Mouse (Mus musculus): ENCODE measurements around the gene Cst7.
A peak's percentile ranks its signal among the peaks of the same experiment; 100 is the strongest.
"Not testable (repeated sequence)": the region's sequence is repeated elsewhere in the genome, so short reads cannot be mapped to it uniquely, and the experiment has no call there.

Cst7 gene

DNA sequence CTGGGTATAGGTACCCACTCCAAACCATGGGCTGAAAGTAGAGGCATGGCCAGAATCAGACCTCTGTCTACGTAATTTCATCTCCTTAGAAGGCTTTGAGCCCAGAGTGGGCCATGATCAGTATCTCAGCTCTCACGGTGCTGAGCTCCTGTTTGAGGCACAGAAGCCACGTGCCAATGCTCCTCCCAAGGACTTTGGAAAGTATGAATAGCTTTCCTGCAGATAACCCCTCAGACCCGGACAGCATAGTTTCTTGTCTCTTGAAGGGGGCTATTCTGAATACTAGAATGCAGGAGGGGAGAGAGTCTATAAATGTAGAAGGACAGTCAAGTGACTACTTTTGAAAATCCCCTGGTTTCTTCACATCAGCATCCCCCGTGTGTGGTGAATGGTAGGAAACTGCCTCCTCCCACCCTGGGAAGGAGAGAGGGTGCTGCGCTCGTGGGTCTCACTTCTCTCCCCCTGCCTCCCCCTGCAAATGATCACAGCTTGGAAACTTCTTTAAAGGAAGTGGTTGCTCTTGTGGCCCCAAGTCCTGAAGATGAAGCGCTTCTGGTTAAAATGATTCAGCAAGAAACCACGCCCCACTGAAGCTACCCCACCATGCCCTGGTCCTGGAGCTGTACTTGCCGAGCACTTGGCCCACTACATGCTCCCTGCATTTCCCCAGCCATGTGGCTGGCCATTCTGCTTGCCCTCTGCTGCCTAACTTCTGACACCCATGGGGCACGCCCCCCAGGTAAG is at the start of gene Cst7:
Gene Cst7 (plus strand): TSS at position 569 of the 744 bp plus-strand sequence.
- DNase-seq (ENCODE audit: extremely low read depth, insufficient read length, low spot score), result no peak

- DNase-seq (ENCODE audit: extremely low read depth, insufficient read length, low spot score), result peak; percentile 11
Measured at GRCm38 (mm10) chr2:150525703-150526207, 44.5 kb upstream of the Cst7 start.

- DNase-seq (ENCODE audit: extremely low read depth, insufficient read length, low spot score), result not testable (repeated sequence)
Measured at GRCm38 (mm10) chr2:150549576-150549975, 20.6 kb upstream of the Cst7 start.

DNA sequence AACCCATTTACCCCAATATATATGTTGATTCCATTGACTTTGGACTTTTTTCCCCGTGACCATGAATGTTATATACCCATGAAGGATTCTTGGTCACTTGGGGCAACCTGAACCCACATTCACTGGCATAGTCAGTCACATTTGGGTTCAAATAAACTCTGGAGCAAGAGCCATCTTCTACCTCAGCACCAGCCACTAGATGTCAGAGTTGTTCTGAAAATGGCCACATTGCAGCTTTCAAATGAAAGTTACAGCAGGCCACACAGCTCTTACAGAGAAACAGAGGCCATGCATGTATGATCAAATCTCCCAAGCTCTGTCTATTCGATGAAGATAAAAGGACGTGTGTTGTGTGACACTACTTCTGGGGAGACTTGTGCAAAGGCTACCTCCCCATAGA is 11.6 kb upstream of the Cst7 start:
- DNase-seq (ENCODE audit: extremely low read depth, insufficient read length, low spot score), result no peak

DNA sequence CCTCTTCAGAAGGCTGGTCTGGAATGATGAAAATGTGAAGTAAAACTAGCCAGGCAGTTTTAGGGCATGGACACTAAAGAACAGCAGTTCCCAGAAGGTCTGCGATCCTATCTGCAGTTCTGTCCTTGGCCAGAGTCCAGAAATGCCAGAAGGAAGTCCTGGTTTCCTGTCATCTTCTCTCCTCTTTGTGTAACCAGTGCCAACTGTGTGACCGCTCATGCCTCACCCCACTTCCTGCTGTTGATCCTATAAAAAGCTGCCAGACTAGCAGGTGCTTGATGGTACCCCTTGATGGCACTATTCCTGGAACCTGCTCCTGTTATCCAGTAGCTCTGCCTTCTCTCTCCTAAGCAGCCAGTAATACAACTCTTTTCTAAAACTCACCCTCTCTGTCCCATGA is 3.2 kb upstream of the Cst7 start:
- no peak for DNase-seq (ENCODE audit: extremely low read depth, insufficient read length, low spot score)

DNA sequence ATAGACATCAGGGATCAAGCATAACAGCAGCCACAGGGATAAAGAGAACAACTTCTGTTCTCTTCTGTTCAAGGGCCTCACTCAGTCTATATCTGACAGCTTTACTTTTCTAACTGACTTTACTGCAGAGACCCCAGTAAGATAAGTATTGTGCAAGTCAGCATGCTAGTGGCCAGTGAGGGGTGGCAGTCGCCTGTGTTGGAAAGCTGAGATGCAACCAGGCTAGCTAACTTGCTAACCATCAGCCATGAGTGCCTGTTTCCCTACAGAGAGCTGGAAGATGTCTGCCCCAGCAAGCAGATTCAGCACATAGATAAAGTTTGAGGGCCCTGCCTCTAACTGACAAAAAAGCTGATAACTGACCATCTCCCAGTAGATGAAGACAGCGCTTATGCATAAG is 546 bp downstream of the Cst7 start:
- no peak for DNase-seq (ENCODE audit: extremely low read depth, insufficient read length, low spot score)

DNA sequence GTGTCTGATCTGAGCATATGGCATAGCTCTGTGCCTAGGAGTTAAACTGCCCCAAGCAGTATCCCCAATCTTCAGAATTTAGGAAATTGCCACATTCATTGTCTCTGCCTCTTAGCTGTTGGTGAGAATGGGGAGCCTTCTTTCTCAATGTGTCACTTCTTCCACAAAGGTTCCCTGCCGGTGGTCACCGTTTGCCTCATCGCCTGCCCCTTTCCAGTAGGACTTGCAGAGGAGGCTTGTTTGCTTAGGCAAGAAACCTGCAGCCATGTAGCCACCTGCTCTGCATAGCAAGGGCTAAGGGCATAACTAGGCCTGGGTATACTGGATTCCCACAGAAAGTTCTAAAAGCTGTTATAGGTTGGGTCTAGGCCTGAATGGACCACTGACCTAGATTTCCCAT is 2.2 kb downstream of the Cst7 start:
- DNase-seq (ENCODE audit: extremely low read depth, insufficient read length, low spot score), result no peak

DNA sequence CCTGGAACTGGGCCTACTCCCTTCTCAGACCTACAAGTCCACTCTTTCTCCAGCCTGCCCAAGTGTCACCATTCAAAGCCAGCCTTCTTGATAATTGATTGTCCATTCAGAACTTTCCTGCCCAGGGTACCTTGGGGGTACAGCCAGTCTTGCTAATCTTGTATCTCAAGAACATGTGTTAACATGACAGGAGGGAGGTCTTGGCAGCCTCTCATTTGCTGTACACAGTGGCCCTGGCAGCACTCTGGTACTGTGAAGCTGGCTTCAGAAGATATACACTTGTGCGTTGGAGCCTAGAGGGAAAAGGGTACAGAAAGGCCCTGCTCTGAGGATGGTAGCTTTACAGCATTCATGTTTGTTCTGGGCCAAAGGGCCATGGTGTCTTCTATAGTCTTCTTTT is 6.0 kb downstream of the Cst7 start:
- no peak for DNase-seq (ENCODE audit: extremely low read depth, insufficient read length, low spot score)

- no peak for DNase-seq (ENCODE audit: extremely low read depth, insufficient read length, low spot score)
Measured at GRCm38 (mm10) chr2:150578603-150579002, 8.4 kb downstream of the Cst7 start.

GRCm38 (mm10) chr2:150579628-150580027 is 9.4 kb downstream of the Cst7 start:
- no peak for DNase-seq (ENCODE audit: extremely low read depth, insufficient read length, low spot score)

DNA sequence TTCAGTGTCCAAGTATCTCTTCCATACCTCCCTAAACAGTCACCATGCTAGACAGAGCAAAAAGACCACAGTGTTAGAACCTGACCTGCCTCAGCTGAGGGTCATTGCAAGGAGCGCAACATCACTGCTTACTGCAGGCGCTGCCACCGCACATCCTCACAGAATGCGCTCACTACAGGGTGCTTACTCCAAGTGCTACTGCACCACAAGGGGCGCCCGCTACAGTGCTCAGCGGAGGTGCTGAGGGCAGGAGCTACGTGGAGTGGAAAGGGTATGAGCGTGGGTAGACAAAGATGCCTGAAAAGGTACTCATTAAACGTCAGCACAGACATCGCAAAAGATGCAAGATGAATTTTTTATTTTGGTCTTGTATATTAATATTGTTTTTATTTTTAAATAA is 18.9 kb downstream of the Cst7 start:
- no peak for DNase-seq (ENCODE audit: extremely low read depth, insufficient read length, low spot score)

DNA sequence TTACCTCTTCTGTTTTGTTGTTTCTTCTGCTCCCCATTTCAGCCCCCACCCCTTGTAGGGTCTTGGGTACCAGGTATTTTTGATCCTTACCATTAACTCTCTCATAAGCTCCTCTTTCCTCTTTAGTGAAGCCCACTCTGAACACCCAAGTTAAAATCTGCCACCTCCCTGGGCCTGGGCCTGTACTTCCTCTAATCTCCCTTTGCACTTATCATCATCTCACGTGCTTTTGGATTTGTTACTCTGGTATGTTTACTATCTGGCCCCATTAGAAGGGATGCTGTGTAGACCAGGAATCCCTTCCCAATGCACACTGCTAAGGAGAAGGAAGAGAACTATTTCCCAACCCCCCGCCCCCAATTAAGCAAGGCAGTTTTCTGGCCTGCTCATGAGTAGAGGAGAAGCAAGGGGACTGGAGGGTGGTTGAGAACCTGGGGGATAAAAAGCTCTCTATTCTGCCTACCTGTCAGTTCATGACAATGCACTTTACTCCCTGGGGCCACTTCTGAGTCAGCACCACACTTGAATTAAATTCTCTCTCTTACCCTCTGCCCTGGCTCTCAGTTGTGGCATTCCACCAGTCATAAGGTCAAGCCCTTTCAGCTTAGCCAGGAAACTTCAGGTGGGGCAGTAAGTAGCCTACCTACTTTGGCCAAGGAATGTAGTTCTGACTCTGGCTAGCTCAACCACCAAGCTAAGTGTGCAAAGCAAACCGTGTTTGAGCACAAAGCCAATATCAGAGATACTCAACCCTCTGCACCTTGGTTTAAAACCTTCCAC is 25.4 kb downstream of the Cst7 start:
- DNase-seq (ENCODE audit: extremely low read depth, insufficient read length, low spot score), result no peak

- no peak for DNase-seq (ENCODE audit: extremely low read depth, insufficient read length, low spot score)
Measured at GRCm38 (mm10) chr2:150600263-150600662, 30.0 kb downstream of the Cst7 start.

- no peak for DNase-seq (ENCODE audit: extremely low read depth, insufficient read length, low spot score)
Measured at GRCm38 (mm10) chr2:150602166-150602565, 32.0 kb downstream of the Cst7 start.

GRCm38 (mm10) chr2:150604802-150605201 is 34.6 kb downstream of the Cst7 start:
- no peak for DNase-seq (ENCODE audit: extremely low read depth, insufficient read length, low spot score)

- DNase-seq (ENCODE audit: extremely low read depth, insufficient read length, low spot score), result no peak
Measured at GRCm38 (mm10) chr2:150607086-150607485, 36.9 kb downstream of the Cst7 start.

- DNase-seq (ENCODE audit: extremely low read depth, insufficient read length, low spot score), result peak; percentile 90
Measured at GRCm38 (mm10) chr2:150608087-150608799, 38.0 kb downstream of the Cst7 start, which contains the start of gene Apmap. Gene Apmap, minus strand, starts transcription at chr2:150608567.

DNA sequence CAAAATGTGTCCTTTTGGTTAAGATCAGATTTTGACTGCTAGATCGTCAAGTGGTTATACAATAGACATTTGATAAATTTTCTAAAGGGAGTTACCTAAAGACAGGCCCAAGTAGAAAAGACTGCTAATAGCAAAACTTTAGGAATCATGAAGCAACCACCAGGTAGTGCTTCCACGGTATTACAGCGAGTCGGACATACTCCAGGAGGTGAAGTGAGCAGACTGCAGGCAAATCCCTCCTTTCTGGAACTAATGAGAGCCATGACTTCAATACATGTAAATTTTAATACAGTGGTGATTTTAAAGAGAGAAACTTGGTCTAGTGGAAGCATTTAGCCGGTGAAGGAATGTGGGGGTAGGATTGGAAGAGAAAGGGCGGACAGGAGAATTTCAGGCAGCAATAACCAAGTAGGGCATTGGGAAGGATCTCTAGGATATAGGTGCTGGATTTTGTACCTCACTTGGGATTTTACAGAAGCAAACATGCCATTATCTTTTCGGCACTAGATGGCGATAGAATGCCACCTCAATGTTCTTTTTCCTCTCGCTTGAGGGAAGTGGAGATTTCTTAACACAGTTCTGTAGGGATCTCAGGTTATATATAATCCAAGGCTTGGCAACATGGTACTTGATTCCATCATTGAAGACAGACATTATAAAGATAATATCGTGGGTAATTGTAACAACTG is 38.8 kb downstream of the Cst7 start:
- peak; percentile 34 for DNase-seq (ENCODE audit: extremely low read depth, insufficient read length, low spot score)

DNA sequence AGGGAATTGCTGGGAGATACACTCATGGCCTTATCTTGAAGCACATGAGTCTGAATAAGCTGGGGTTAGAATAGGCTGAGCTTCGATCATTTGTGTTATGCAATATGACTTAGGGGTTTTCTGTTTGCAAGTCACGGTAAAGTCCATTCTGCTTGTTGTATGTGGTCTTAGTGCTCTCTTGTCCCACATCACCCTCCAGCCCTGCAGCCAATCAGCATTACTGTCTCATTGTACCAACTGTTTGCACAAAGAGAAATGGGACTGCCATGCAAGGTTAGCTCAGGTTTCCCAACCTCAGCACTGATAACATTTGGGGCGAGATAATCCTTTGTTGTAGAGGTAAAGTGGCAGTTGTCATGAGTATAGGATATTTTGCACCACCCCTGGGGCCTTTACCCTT is 39.9 kb downstream of the Cst7 start:
- DNase-seq (ENCODE audit: extremely low read depth, insufficient read length, low spot score), result no peak

- DNase-seq (ENCODE audit: extremely low read depth, insufficient read length, low spot score), result no peak
Measured at GRCm38 (mm10) chr2:150621698-150622097, 51.5 kb downstream of the Cst7 start.

- no peak for DNase-seq (ENCODE audit: extremely low read depth, insufficient read length, low spot score)
Measured at GRCm38 (mm10) chr2:150623957-150624356, 53.7 kb downstream of the Cst7 start.

All from 3134 (cell line).